Mouse (Mus musculus) stomach, postnatal 0 days (tissue): ENCODE results near the gene Ric1. TPM values are rescaled to one million over a fixed set of nuclear protein-coding genes. Genes with fewer than 3 reads are reported as not detected.

Experiments used
- ATAC-seq: fragments of 200-750 bp; cut with Nextera tagmentation; 2 replicates; pipeline ENCODE4 v1.8.0; 2017; ENCODE audit not compliant: low FRiP score, low TSS enrichment
- DNase-seq: peaks from one replicate; pipeline ENCODE4 v3.0.0-alpha.2; 2016; ENCODE audit warnings: low spot score
- H3K27ac ChIP-seq: fragments of 300-500 bp; sonication (generic); replicated peaks from 2 replicates; pipeline ENCODE4 v1.5.1; 2014; ENCODE audit warnings: mild to moderate bottlenecking, control low read depth
- H3K27me3 ChIP-seq: fragments of 300-500 bp; sonication (generic); 2 replicates; pipeline ENCODE4 v1.6.1; 2014; ENCODE audit warnings: low read length; ENCODE audit not compliant: control insufficient read depth, insufficient read depth
- H3K36me3 ChIP-seq: fragments of 300-500 bp; sonication (generic); 2 replicates; pipeline ENCODE4 v1.6.1; 2014; ENCODE audit warnings: low read length, mixed read lengths; ENCODE audit not compliant: control insufficient read depth, insufficient read depth
- H3K4me1 ChIP-seq: fragments of 300-500 bp; sonication (generic); replicated peaks from 2 replicates; pipeline ENCODE4 v1.6.1; 2014; ENCODE audit warnings: antibody characterized with exemption; ENCODE audit not compliant: control insufficient read depth, insufficient read depth
- H3K4me2 ChIP-seq: fragments of 300-500 bp; sonication (generic); replicated peaks from 2 replicates; pipeline ENCODE4 v1.6.1; 2014; ENCODE audit warnings: low read depth, mild to moderate bottlenecking, control low read depth, moderate library complexity
- H3K4me3 ChIP-seq: fragments of 300-500 bp; sonication (generic); 2 replicates; pipeline ENCODE4 v1.5.1; 2014; ENCODE audit warnings: low read depth, low read length, control low read depth
- H3K9ac ChIP-seq: fragments of 300-500 bp; sonication (generic); 2 replicates; pipeline ENCODE4 v1.6.1; 2014; ENCODE audit warnings: mild to moderate bottlenecking, low read length, control low read depth, mixed read lengths
- H3K9me3 ChIP-seq: fragments of 300-500 bp; sonication (generic); 2 replicates; pipeline ENCODE4 v1.6.1; 2016; ENCODE audit warnings: low read length; ENCODE audit not compliant: control insufficient read depth
- CTCF ChIP-seq: IDR thresholded peaks from 2 replicates; pipeline ENCODE4 v1.5.1; 2016; ENCODE audit warnings: antibody characterized with exemption, low read depth, mild to moderate bottlenecking, moderate library complexity
- EP300 ChIP-seq: optimal IDR thresholded peaks from 2 replicates; pipeline ENCODE3; 2016; ENCODE audit warnings: antibody characterized with exemption
- WGBS: fragments of 180-500 bp; shearing (Covaris S2); extraction: QIAGEN DNeasy Blood & Tissue Kit; methylation state at CpG from one replicate; pipeline ENCODE4 v1.1.7; 2014; 5-methylcytosine and 5-hydroxymethylcytosine counted together
- polyA plus RNA-seq: library from polyadenylated mRNA; unstranded; fragments of >200 nt; fragmentation: Nextera tagmentation; extraction: Ambion mirVana; gene quantifications from 2 replicates; pipeline ENCODE4 v1.2.1, GENCODE M21; 2015

Ric1 gene
- polyA plus RNA-seq, 1 experiment from 2014 or later: 7.6 TPM

GRCm38 (mm10) chr19:29596276-29596675 lies 74.2 kb downstream of the Ric1 start:
- ATAC-seq (no peak), DNase-seq (no peak)
- peaks cover 8% of the 10 kb centered on the region for H3K36me3 ChIP-seq
- no peaks in the 10 kb centered on the region for H3K27me3 ChIP-seq
- TF ChIP-seq EP300 (no peak), CTCF (no peak)
- no peak overlapping the region for H3K4me2 ChIP-seq
- H3K9ac ChIP-seq: no peak overlapping the region
- no peaks in the 10 kb centered on the region for H3K9me3 ChIP-seq
- no peak overlapping the region for H3K27ac ChIP-seq
- H3K4me3 ChIP-seq: no peak overlapping the region
- H3K4me1 ChIP-seq: no peaks in the 10 kb centered on the region
- WGBS: 83% methylated on average over 3 of the region's 3 CpGs

GRCm38 (mm10) chr19:29596985-29597384 lies 74.9 kb downstream of the Ric1 start:
- H3K27me3 ChIP-seq: no peaks in the 10 kb centered on the region
- no peaks in the 10 kb centered on the region for H3K9me3 ChIP-seq
- H3K27ac ChIP-seq: no peak overlapping the region
- WGBS: 90% methylated on average over 2 of the region's 2 CpGs
- H3K4me1 ChIP-seq: no peaks in the 10 kb centered on the region
- TF ChIP-seq EP300 (no peak), CTCF (peak; percentile 56)
- peak; percentile 31 for DNase-seq
- H3K4me3 ChIP-seq: no peak overlapping the region
- H3K4me2 ChIP-seq: no peak overlapping the region
- no peak for ATAC-seq
- H3K36me3 ChIP-seq: peaks cover 8% of the 10 kb centered on the region
- no peak overlapping the region for H3K9ac ChIP-seq

GRCm38 (mm10) chr19:29598981-29599380 lies 76.9 kb downstream of the Ric1 start:
- Histone ChIP-seq H3K9me3 (no peaks in the 10 kb centered on the region), H3K4me1 (no peaks in the 10 kb centered on the region), H3K9ac (no peak overlapping the region), H3K4me3 (no peak overlapping the region), H3K27me3 (no peaks in the 10 kb centered on the region), H3K4me2 (no peak overlapping the region), H3K27ac (no peak overlapping the region), H3K36me3 (peaks cover 15% of the 10 kb centered on the region)
- TF ChIP-seq EP300: no peak
- TF ChIP-seq CTCF: no peak
- DNase-seq (no peak), ATAC-seq (no peak)
- WGBS: 83% methylated on average over 5 of the region's 5 CpGs

GRCm38 (mm10) chr19:29603548-29604353 lies 81.7 kb downstream of the Ric1 start:
- DNase-seq (no peak), ATAC-seq (no peak)
- 86% methylated on average over 14 of the region's 14 CpGs for WGBS
- peaks cover 11% of the 10 kb centered on the region; the same call in 1 of the 2 replicates for H3K36me3 ChIP-seq
- no peak overlapping the region for H3K4me2 ChIP-seq
- no peaks in the 10 kb centered on the region for H3K9me3 ChIP-seq
- TF ChIP-seq CTCF: no peak
- no peak for TF ChIP-seq EP300
- no peaks in the 10 kb centered on the region for H3K27me3 ChIP-seq
- no peak overlapping the region for H3K9ac ChIP-seq
- H3K27ac ChIP-seq: no peak overlapping the region
- no peaks in the 10 kb centered on the region for H3K4me1 ChIP-seq
- H3K4me3 ChIP-seq: no peak overlapping the region

- Histone ChIP-seq H3K9ac (no peak overlapping the region), H3K36me3 (peaks cover 8% of the 10 kb centered on the region; the same call in 1 of the 2 replicates), H3K27me3 (no peaks in the 10 kb centered on the region), H3K4me2 (no peak overlapping the region), H3K4me3 (no peak overlapping the region), H3K27ac (no peak overlapping the region), H3K4me1 (no peaks in the 10 kb centered on the region), H3K9me3 (no peaks in the 10 kb centered on the region)
- TF ChIP-seq CTCF (no peak), EP300 (no peak)
- WGBS: 89% methylated on average over 3 of the region's 3 CpGs
- no peak for DNase-seq
- no peak for ATAC-seq
These were observed 82.6 kb downstream of the Ric1 start for GRCm38 (mm10) chr19:29604653-29605052.

GRCm38 (mm10) chr19:29607521-29607920 lies 85.4 kb downstream of the Ric1 start:
- H3K4me2 ChIP-seq: no peak overlapping the region
- no peak for TF ChIP-seq EP300
- TF ChIP-seq CTCF: no peak
- H3K4me1 ChIP-seq: no peaks in the 10 kb centered on the region
- H3K27me3 ChIP-seq: no peaks in the 10 kb centered on the region
- H3K9me3 ChIP-seq: no peaks in the 10 kb centered on the region
- ATAC-seq (no peak; the same call in 1 of the 2 replicates), DNase-seq (no peak)
- 89% methylated on average over 4 of the region's 4 CpGs for WGBS
- no peak overlapping the region for H3K27ac ChIP-seq
- H3K9ac ChIP-seq: no peak overlapping the region
- H3K36me3 ChIP-seq: peaks cover 13% of the 10 kb centered on the region
- H3K4me3 ChIP-seq: no peak overlapping the region
